Mouse (Mus musculus) kidney, postnatal 0 days (tissue): ENCODE data around the gene Fgfr2. TPM values are rescaled to one million over a fixed set of nuclear protein-coding genes. Genes with fewer than 3 reads are reported as not detected.

Source experiments
- ATAC-seq: fragments of 200-750 bp; cut with Nextera tagmentation; replicated peaks from 2 replicates; pipeline ENCODE4 v1.8.0; 2017; ENCODE audit warnings: low read depth, moderate number of reproducible peaks, moderate TSS enrichment, moderate library complexity; ENCODE audit not compliant: low FRiP score
- DNase-seq: peaks from one replicate; pipeline ENCODE4 v3.0.0-alpha.2; 2016; ENCODE audit warnings: low spot score
- H3K27ac ChIP-seq: fragments of 300-500 bp; sonication (generic); 2 replicates; pipeline ENCODE4 v1.5.1; 2014; ENCODE audit warnings: mild to moderate bottlenecking
- H3K27me3 ChIP-seq: fragments of 300-500 bp; sonication (generic); 2 replicates; pipeline ENCODE4 v1.6.1; 2014; ENCODE audit warnings: low read length, mixed read lengths; ENCODE audit not compliant: insufficient read depth
- H3K36me3 ChIP-seq: fragments of 300-500 bp; sonication (generic); 2 replicates; pipeline ENCODE4 v1.6.1; 2014; ENCODE audit warnings: low read length, mixed read lengths; ENCODE audit not compliant: insufficient read depth
- H3K4me1 ChIP-seq: fragments of 300-500 bp; sonication (generic); replicated peaks from 2 replicates; pipeline ENCODE4 v1.6.1; 2014; ENCODE audit warnings: antibody characterized with exemption, low read length, mixed read lengths; ENCODE audit not compliant: insufficient read depth
- H3K4me2 ChIP-seq: fragments of 300-500 bp; sonication (generic); 2 replicates; pipeline ENCODE4 v1.6.1; 2014; ENCODE audit warnings: mild to moderate bottlenecking, low read length, moderate library complexity, mixed read lengths
- H3K4me3 ChIP-seq: fragments of 300-500 bp; sonication (generic); replicated peaks from 2 replicates; pipeline ENCODE4 v1.5.1; 2014; ENCODE audit warnings: low read depth, low read length
- H3K9ac ChIP-seq: fragments of 300-500 bp; sonication (generic); 2 replicates; pipeline ENCODE4 v1.6.1; 2014; ENCODE audit warnings: low read depth, low read length
- H3K9me3 ChIP-seq: fragments of 300-500 bp; sonication (generic); replicated peaks from 2 replicates; pipeline ENCODE4 v1.6.1; 2016; ENCODE audit warnings: low read length, inconsistent platforms, mixed read lengths
- CTCF ChIP-seq: IDR thresholded peaks from 2 replicates; pipeline ENCODE4 v1.5.1; 2016; ENCODE audit warnings: antibody characterized with exemption, low read depth, mild to moderate bottlenecking, moderate library complexity
- WGBS: fragments of 180-500 bp; shearing (Covaris S2); extraction: QIAGEN DNeasy Blood & Tissue Kit; methylation state at CpG from one replicate; pipeline ENCODE4 v1.1.7; 2014; 5-methylcytosine and 5-hydroxymethylcytosine counted together
- polyA plus RNA-seq: library from polyadenylated mRNA; unstranded; fragments of >200 nt; fragmentation: Nextera tagmentation; extraction: Ambion mirVana; gene quantifications from 2 replicates; pipeline ENCODE4 v1.2.1, GENCODE M21; 2015

Gene Fgfr2
- polyA plus RNA-seq, 1 experiment from 2014 or later, result 79.8 TPM

DNA sequence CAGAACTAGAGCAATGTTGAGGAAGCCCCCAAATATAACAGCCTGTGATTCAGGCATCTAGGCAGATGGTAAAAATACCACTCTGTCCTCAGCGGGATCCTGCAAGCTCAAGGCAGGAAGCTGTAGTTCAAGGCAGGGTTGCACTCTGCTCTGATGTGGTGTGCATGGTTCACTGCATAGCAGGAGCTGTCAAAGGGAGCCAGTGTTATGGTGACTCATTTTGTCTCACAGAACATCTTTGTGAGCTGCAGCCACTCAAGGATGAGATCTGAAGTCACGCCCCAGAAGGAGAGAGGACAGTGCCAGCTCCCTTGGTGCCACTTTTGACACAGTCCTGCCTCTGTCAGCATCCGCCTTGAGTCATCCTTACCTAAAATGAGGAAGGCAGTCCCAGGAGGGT is 1185.5 kb downstream of the Fgfr2 start:
- H3K27me3 ChIP-seq, result no peaks in the 10 kb centered on the region
- no peak overlapping the region for H3K4me2 ChIP-seq
- H3K4me1 ChIP-seq, result no peaks in the 10 kb centered on the region
- no peak for TF ChIP-seq CTCF
- no peak overlapping the region for H3K4me3 ChIP-seq
- H3K27ac ChIP-seq, result no peak overlapping the region
- 54% methylated on average over 3 of the region's 3 CpGs for WGBS
- DNase-seq (no peak), ATAC-seq (no peak)
- H3K9me3 ChIP-seq, result no peaks in the 10 kb centered on the region
- H3K9ac ChIP-seq, result no peak overlapping the region
- no peaks in the 10 kb centered on the region for H3K36me3 ChIP-seq

GRCm38 (mm10) chr7:131927288-131928050 is 1195.7 kb downstream of the Fgfr2 start:
- Histone ChIP-seq H3K27me3 (no peaks in the 10 kb centered on the region), H3K36me3 (no peaks in the 10 kb centered on the region), H3K4me1 (no peaks in the 10 kb centered on the region), H3K4me3 (no peak overlapping the region), H3K9me3 (no peaks in the 10 kb centered on the region), H3K27ac (no peak overlapping the region), H3K9ac (no peak overlapping the region), H3K4me2 (no peak overlapping the region)
- DNase-seq, result peak; percentile 60
- 21% methylated on average over 9 of the region's 9 CpGs for WGBS
- ATAC-seq, result no peak
- no peak for TF ChIP-seq CTCF

DNA sequence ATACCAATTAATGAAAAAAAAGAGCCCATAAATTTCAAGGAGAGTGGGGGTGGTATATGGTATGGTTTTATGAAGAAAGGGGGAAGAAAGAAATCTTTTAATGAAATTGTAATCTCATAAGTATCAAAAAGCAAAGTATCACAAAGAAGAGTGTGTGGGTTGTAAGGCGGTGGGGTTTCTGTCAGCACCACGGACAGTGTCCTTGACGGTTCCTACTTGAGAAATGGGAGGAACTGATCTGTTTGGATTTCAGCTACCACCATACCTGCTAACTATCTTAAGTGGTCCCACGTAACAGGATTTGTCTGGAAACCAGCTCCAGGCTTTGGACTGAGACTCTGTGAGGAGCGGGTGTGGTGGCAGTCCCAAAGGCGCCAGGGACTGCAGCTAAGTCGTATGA is 1205.8 kb downstream of the Fgfr2 start:
- no peak overlapping the region for H3K27ac ChIP-seq
- DNase-seq (peak; percentile 32), ATAC-seq (no peak)
- H3K4me3 ChIP-seq, result no peak overlapping the region
- no peaks in the 10 kb centered on the region for H3K9me3 ChIP-seq
- no peaks in the 10 kb centered on the region for H3K4me1 ChIP-seq
- H3K4me2 ChIP-seq, result no peak overlapping the region
- TF ChIP-seq CTCF, result no peak
- no peaks in the 10 kb centered on the region for H3K36me3 ChIP-seq
- WGBS, result 52% methylated on average over 7 of the region's 7 CpGs
- no peak overlapping the region for H3K9ac ChIP-seq
- no peaks in the 10 kb centered on the region for H3K27me3 ChIP-seq

DNA sequence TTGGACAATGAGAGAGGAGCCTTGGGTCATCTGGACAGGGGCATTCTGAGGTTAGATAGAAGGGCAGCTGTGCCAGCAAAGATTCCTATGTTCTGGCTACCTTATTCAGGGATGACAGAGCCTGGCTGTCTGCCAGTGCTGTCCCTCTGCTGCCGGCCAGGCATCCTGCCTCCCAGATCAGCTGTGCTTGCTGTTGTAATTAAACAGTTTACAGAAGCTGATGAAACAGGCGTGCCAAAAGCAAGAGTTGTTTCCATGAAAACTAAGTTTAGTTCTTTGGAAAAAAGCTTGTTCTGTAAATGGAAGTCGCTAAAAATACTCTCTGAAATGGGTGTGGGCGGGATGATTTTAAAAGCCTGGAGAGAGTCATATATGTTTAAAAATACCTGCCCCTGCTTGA is 1213.5 kb downstream of the Fgfr2 start:
- Histone ChIP-seq H3K27ac (no peak overlapping the region), H3K4me3 (no peak overlapping the region), H3K27me3 (no peaks in the 10 kb centered on the region), H3K9ac (no peak overlapping the region), H3K4me1 (no peaks in the 10 kb centered on the region), H3K9me3 (no peaks in the 10 kb centered on the region), H3K36me3 (no peaks in the 10 kb centered on the region), H3K4me2 (no peak overlapping the region)
- 56% methylated on average over 4 of the region's 4 CpGs for WGBS
- no peak for DNase-seq
- TF ChIP-seq CTCF, result no peak
- no peak for ATAC-seq

DNA sequence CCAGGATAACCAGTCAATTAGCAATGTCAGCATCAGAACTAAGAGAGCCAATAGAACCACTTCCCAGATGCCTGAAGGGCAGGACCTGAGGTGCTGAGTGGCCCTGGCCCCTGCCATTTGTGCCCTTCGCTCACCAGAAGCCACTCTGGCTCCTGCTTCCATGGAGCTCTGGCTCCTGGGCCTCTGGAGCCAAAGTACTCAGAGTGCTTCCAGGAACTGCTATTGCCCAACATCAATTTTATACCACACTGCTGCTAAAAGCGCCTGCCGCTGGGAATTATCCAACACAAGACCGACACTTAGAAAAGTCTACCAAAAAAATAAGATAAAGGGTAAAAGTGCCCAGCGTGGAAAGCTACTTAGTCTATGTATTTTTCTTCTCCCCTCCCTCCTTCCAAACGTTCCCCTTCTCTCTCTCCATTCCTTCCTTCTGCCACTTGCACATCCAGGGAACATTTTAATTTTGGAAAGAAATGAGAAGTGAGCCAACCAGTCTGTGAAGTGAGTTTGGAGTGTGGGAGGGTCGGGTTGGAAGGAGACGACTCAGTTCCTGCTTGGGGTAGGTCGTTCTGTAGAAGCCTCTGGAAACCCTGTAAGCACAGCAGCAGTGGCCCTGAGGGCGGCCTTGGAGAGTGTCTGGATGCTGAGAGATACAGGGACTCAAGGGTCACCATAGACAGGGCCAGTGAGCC is 1216.5 kb downstream of the Fgfr2 start:
- no peak for DNase-seq
- 76% methylated on average over 10 of the region's 10 CpGs for WGBS
- Histone ChIP-seq H3K9ac (no peak overlapping the region), H3K9me3 (no peaks in the 10 kb centered on the region), H3K27ac (no peak overlapping the region), H3K4me2 (no peak overlapping the region), H3K36me3 (no peaks in the 10 kb centered on the region), H3K27me3 (no peaks in the 10 kb centered on the region), H3K4me1 (no peaks in the 10 kb centered on the region), H3K4me3 (no peak overlapping the region)
- no peak for TF ChIP-seq CTCF
- no peak for ATAC-seq

DNA sequence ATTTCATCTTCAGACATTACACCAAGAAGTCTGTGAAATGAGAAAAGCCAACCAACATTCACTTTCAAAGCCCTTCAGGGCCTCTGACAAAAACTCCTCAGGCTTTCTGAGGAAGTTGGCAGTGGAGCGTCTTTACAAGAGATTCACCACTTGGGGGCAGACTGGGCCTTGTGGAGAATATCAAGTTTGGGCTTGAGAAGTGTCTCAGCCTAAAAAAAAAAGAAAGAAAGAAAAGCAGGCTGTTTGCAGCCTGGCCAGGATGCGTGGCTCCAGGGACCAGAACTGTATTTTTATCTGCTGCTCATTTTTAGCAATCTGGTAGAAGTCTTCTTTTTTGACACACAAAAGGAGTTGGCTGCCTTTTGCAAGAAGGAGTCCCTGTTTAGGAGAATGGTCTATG is 1223.8 kb downstream of the Fgfr2 start:
- ATAC-seq, result no peak
- no peak overlapping the region for H3K27ac ChIP-seq
- no peaks in the 10 kb centered on the region for H3K4me1 ChIP-seq
- H3K9ac ChIP-seq, result no peak overlapping the region
- H3K36me3 ChIP-seq, result no peaks in the 10 kb centered on the region
- no peak overlapping the region for H3K4me2 ChIP-seq
- DNase-seq, result peak; percentile 91
- TF ChIP-seq CTCF, result peak; percentile 80
- no peak overlapping the region for H3K4me3 ChIP-seq
- 1% methylated on average over 2 of the region's 2 CpGs for WGBS
- peaks cover 5% of the 10 kb centered on the region; the same call in 1 of the 2 replicates for H3K9me3 ChIP-seq
- no peaks in the 10 kb centered on the region for H3K27me3 ChIP-seq
